Mouse (Mus musculus) urinary bladder, postnatal 36 days (tissue): Measurements from ENCODE around the gene D3Ertd751e.

Experiments
- DNase-seq, 2 experiments: peaks; one replicate each; pipeline ENCODE4 v3.0.0; 2022; ENCODE audit warnings: low spot score in 2 of 2, mixed read lengths in 1 of 2

D3Ertd751e gene

DNA sequence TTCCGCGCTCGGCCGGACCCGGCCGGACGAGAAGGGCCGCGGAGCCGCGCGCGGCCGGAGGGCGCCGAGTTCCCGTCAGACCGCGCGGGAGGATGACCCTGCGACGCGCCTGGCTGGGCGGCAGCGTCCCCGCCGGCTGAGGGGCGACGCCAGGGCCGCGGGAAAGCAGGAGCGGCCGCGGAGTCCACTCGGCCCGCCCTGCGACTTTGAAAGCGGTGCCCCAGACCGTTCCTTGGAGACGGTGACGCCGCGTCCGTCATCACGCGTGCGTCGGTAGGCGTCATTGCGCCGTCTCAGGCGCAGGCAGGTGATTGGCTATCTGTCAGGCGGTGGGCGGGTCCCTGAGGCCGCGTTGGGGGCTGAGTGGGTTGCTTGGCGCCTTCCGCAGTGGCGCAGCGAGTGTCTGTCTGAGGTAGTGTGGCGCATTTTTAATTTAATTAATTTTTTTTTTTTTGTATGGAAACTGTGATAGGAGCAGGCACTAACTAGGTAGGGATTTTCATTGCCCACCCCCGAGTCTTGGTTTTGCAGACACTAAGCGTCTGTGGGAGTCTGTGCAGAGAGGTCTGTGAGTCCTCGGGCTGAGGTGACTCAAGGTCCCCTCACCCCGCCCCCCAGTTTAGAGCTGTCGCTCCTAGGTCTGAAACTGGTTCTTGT is at the start of gene D3Ertd751e, which contains the start of gene Sclt1:
TSS of gene D3Ertd751e (plus strand) at position 334 of the 657 bp plus-strand sequence.
TSS of gene Sclt1 (minus strand) at position 237 of the 657 bp plus-strand sequence.
- DNase-seq: peak; percentile 94 to 97

DNA sequence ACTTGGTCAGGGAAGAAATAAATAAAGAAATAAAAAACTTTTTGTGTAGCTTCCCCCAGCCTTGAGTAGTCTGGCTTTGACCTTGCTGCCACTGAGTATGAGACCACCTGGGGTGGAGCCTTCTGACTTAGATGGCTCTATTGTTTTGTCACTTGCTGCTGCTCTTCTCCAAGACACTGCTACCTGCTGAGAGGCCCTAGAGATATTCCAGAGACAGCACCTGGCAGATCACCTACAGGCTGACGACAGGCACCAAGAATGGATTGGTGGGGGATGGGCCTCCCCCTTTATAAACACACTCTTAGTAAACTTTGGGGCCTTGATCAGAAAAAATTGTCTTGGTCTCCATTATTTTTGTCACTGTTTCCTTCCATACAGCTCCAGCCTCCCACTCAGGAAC is 46.7 kb upstream of the D3Ertd751e start:
- no peak for DNase-seq

DNA sequence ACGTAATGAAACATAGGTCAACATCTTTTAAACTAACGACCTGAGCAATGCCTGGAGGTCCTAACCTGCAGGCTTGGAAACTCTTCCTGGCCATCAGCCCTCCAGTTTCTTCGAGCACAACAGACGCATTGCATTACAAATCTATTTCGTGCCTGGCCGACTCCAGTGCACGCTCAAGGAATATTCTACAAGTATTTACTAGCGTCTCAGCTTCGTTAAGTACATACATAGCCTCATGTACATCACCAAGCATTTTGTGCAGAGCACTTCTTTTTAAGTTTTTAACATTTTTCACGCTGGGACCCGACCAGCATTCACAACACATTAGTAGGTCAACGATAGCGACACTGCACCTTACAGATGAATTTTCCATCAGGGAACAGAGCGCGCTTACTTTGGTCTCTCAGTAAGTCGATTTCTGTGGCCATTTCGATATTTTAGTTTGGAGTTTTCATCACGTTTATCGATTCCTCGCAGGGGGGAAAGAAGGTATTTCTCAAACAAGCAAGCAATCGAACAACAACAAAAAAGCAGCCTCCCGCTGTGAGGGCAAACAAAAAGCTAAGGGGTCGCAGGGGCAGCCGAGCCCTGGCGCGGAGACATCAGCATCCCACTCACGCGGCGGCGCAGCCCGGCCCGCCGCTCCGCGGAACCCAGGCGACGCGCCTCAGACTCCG is 672 bp upstream of the D3Ertd751e start:
- DNase-seq: peak in 1 of 2 experiments; percentile 5

DNA sequence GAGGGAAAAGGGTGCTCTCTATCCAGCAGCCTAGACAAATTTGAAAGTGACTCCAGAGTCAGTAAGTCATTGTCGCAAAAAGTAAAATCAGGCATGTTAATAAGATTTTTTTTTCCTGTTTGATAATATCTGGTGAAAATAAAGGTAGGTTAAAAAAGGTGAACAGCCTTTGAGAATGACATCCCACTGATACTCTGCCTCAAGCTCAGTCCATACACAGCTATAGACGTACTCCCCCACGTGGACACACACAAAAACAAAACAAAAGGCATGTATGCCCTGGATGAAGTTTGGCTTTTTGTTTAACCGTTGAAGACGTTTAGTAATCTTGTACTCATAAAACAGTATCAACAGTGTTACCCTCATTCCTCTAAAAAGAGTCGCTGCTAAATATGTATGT is 1.0 kb downstream of the D3Ertd751e start:
- no peak for DNase-seq

DNA sequence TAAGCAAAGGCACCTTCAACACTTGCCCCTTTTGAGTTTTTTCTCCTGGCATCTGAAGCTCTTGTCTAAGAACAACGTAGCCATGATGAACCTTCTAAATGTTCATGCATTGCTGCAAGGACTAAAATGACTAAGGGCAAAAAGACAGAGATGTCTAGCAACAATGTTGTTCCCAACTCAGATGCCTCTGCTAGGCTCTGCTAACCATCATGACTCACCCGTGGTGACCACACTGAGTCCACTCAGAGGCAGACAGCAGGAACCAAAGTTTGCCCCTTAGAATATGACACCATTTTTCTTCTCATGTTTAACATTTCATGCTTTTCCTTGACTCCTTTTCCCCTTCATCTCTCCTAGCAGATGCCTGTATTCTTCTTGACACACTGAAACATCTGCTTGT is 12.1 kb downstream of the D3Ertd751e start:
- DNase-seq: no peak

DNA sequence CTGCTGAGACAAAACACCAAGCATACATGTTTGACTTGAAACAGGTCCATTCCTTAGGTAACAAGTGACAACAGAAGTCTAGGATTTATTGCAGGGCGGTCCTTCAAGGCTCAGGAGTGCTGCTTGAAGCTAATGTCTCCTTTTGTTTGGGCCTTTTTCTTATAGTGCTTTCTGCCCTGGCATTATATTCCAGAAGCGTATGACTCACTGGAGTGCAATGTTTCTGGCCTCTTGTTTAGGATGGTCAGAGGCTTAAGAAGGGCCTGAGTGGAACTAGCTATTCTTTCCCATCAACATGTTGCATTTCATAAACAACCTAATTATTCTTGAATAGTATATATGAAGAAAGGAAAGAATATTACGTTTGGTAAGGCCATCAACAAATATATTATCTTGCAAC is 19.7 kb downstream of the D3Ertd751e start:
- DNase-seq: no peak

DNA sequence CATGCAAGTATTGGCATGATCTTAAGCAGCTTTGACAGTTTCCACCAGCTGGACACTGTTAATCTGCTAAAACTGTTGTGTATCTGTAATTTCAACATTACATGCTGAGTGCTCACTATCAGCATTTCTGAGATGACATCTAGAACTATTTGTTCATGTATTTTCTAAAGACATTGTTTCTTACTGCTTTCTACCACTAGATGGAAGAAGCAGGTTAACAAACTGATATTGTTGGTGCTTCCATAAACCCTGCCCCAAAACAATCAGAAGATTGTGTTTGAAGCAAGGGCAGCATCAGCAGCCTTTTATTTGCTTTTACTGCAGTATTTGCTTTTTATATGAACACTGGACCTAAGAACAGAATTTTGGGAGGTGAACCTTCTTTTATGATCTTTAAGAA is 70.0 kb downstream of the D3Ertd751e start:
- DNase-seq: no peak
